Mouse (Mus musculus): Measurements from ENCODE around the gene Rrnad1.

Rrnad1 gene

DNA sequence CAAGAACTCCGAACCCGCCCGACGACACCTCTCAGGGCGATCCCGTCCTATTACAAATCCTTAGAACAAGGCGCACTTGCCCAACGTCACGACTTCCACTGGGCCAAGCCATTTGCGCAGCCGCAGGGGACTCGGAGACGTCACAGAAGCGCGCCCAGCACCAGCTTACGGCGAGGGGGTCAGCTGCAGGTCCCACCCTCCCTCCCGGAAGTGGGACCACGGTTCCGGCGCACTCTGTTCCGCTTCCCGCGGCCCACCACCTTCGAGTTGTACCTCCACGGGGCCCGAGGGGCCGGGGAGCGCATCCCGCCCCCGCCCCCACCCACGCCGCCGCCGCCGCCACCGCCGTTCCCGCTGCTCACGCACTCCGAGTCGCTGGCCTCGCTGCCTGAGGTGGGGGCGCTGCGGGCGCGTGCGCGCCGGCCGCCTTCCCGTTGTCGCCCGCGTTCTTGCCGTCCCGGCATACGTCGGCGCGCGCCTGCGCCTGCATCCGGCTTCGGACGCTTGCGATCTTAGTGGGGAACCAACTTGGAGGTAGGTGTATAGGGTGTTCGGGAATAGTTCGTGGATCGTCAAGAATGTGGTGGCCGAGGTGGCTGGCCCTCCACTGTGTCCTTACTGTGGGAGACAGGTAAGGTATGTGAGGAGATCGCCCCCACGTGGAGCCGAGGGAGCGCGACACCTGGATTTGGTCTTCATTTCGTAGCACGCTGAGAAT, at the start of gene Rrnad1, which contains the start of gene Isg20l2:
TSS of gene Rrnad1 (minus strand) at position 640 of the 718 bp plus-strand sequence.
TSS of gene Isg20l2 (plus strand) at position 237 of the 718 bp plus-strand sequence.
- DNase-seq (ENCODE audit: low spot score in 2 of 2): peak; percentile 95 to 96

DNA sequence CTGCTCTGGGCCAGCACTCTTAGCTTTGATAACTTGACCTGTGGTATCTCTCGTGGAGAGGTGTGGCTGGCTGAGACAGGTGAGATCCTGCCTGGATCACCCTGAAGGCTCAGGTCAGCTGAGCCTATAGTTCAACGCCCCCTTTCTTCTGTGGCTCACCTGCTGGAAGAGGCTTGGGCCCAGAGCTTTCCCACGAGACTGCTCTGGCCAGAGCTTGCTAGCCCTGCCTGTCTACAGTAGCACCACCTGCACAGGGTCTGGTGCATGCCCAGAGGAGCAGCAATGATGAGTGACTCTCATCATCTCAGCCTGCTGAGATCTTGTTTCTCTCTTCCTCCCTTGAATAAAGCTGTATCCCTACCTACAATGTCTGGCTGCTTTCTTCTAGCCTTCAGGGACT, 49.6 kb upstream of the Rrnad1 start:
- DNase-seq (ENCODE audit: low spot score in 2 of 2): no peak

- no peak for DNase-seq (ENCODE audit: low spot score in 2 of 2)
Measured at GRCm38 (mm10) chr3:87979493-87979892, 49.0 kb upstream of the Rrnad1 start.

DNA sequence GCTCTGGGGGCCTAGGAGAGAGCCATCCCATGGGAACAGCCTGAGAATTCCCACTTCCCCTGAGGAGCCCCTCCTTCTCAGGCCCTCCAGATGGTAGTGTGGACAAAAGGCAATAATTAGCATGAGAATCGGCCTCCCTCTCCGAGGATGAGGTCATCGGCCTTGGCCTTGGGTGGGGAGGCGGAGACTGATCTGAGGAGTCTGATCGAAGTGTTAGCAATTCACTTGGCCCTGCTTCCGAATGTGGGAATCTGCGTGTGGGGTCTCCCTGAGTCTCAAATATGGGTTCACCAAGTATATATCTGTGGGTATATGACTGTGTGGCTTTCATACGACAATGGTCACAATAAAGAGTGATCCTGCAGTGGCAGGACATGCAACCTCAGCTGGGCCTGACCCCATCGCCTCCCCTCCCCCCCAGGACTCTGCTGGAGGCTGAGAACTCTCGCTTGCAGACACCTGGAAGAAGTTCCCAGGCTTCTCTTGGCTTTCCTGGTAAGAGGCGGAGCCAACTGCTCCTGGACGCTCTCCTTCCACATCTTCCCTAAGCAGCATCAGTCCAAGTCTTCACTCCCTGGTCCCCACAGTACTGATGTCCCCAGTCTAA, 44.0 kb upstream of the Rrnad1 start:
- no peak for DNase-seq (ENCODE audit: low spot score in 2 of 2)

GRCm38 (mm10) chr3:87973593-87974380, 43.3 kb upstream of the Rrnad1 start:
- no peak for DNase-seq (ENCODE audit: low spot score in 2 of 2)

DNA sequence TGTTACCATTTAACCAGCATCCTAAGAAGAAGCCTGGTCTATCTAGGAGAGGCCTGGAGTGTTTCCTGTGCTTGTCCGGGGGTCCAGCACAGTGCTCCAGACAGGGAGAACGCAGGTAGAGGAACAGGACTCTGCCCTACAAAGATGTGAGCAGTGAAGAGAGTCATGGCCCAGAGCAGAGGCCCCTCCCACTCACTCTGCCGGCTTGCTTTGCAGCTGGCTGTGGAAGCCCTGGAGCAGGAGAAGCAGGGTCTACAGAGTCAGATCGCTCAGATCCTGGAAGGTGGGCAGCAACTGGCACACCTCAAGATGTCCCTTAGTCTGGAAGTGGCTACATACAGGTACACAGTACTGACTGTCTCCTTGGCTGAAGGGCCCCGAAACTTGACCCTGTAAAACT, 42.3 kb upstream of the Rrnad1 start:
- no peak for DNase-seq (ENCODE audit: low spot score in 2 of 2)

- no peak for DNase-seq (ENCODE audit: low spot score in 2 of 2)
Measured at GRCm38 (mm10) chr3:87972203-87972664, 41.7 kb upstream of the Rrnad1 start.

- no peak for DNase-seq (ENCODE audit: low spot score in 2 of 2)
Measured at GRCm38 (mm10) chr3:87971489-87972202, 41.1 kb upstream of the Rrnad1 start.

- no peak for DNase-seq (ENCODE audit: low spot score in 2 of 2)
Measured at GRCm38 (mm10) chr3:87970939-87971488, 40.5 kb upstream of the Rrnad1 start, which contains the start of gene Nes. Gene Nes, plus strand, starts transcription at chr3:87971078.

DNA sequence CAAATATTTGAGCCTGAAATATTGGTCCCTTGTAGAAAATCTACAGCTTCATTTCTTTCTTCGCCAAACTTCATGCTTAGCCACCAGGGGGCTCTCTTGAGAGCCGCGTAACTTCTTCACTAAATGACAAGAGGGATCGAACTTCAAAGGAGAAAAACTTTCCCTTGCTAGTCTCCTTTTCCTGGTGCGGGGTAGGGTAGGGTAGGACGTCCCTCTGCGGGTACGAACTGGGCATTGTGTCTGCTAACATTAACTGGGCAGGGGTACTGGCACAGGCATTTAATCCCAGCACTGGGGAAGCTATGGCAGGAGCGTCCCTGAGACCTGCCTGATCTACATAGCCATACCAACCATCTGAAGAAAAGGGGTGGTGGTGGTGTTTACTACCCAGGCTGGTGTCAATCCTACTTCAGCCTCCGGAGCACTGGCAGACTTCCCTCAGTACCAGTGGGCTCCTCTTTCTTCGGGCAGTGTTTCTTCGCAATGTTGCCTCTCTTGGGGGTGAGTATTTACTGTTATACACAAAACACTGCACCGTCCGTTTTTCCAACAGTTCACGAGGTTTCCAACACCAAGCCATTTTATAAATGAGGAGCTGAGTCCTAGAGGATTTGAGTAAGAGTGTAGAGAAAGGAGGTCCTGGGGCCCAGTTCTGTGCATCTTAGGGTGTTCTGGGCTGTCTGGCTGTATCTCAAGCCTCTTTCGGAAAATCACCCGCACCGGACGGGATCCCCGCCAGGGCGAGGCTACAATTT, 39.8 kb upstream of the Rrnad1 start:
- peak; percentile 12 to 24 for DNase-seq (ENCODE audit: low spot score in 2 of 2)

DNA sequence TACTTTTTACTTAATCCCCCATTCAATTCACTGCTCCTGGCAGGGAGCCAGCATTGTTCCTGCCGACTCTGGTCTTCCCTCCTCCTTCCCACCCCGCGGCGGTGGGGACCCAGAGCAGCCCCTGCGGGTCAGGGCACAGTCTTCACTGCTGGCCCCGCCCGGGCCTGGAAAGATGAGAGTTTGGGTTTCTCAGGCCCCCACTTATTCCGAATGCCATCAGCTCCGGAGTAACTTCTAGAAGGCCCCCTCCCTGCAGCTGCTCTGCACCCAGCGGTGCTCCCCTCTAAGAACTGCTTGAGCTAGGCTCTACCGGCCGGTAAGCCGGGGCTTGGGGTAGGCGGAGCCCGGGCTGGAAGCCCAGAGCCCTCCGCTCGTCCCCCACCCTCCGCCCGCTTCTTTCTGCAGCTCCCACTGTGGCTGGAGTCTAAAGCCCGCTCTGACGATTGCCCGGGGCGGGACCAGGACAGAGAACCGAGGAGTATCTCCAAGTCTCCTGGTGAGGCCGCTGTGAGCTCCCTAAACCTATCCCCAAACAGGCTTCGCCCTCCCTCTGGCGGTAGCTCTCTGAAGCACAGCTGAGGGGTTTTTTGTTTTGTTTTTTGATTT, 30.2 kb upstream of the Rrnad1 start:
- DNase-seq (ENCODE audit: low spot score in 2 of 2): peak; percentile 61 to 63

DNA sequence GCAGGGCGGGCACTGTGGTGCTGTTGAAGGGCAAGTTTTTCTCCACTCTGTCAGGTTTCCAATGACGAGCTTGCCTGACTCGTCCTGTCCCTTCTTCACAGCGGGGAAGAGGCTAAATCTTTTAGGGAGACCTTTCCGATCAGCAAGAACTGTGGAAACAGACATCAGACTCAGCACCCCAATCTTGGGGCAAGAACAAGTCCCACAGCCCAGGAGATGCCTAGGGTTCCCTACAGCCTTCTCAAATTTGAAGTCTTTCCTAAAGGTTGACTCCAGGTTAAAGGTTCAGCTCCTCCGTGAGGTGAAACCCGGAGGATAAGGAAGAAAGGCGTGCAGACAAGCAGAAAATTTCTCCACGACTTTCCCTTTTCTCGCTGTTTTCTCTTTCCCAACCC, 29.7 kb upstream of the Rrnad1 start:
- DNase-seq (ENCODE audit: low spot score in 2 of 2): no peak

DNA sequence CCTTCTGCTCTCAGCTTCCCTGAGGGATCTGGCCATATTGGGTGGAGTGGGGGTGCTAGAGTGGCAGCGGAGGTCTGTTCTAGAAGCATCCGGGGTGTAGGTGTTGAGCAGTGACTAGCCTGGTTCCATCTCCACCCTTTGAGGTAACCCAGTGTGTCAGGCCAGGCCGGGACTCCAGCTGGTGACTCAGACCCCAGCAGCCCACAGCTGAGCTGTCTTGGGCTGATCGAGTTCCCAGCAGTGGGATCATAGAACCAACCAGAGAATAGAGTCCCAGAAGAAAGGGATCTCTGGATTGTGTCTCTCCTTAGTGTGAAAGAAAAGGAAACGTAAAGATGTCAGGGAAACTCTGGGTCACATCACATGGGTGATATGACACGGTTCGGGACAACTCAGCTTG, 28.9 kb upstream of the Rrnad1 start:
- DNase-seq (ENCODE audit: low spot score in 2 of 2): no peak

DNA sequence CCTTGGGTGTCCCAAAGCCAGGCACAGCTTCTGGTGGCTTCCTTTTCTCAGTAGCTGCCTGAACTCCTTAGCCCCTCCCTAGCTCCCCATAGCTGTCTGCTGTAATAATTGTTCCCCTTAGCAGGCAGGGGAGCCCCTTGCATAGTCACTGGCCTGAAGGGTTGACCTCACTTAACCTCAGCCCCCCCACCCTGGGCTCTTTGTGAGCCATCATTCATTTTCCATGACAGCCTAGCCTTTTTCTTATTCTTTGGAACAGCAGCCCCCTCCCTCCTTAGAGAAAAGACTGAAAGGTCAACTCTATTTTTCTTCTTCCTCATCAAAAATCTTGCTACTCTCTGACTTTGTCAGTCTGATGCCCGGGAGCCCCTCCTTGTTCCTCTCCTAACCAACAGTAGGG, 28.4 kb upstream of the Rrnad1 start:
- no peak for DNase-seq (ENCODE audit: low spot score in 2 of 2)

GRCm38 (mm10) chr3:87958476-87958875, 28.0 kb upstream of the Rrnad1 start:
- DNase-seq (ENCODE audit: low spot score in 2 of 2): no peak

- DNase-seq (ENCODE audit: low spot score in 2 of 2): no peak
Measured at GRCm38 (mm10) chr3:87958056-87958455, 27.5 kb upstream of the Rrnad1 start.

DNA sequence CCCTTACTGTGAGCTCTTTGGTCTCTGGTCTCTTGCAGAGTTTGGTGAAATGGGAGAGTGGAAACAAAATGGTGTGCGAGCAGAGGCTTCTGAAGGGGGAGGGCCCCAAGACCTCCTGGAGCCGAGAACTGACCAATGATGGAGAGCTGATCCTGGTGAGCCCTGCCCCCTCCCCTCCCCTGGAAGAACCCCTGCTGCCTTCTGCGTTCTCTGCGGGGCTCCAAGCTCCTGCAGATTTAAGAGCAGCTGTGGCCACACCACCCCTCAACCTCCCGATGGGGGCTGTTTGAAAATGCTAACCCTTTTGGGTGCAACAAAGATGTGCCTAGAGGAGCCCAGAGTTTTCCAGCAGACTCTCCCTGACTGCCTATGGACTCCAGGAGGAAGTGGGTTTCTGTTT, 21.9 kb upstream of the Rrnad1 start:
- no peak for DNase-seq (ENCODE audit: low spot score in 2 of 2)

- no peak for DNase-seq (ENCODE audit: low spot score in 2 of 2)
Measured at GRCm38 (mm10) chr3:87951946-87952345, 21.4 kb upstream of the Rrnad1 start.

- DNase-seq (ENCODE audit: low spot score in 2 of 2): no peak
Measured at GRCm38 (mm10) chr3:87949955-87950515, 19.5 kb upstream of the Rrnad1 start.

All from spleen, postnatal 36 days (tissue).